Mouse (Mus musculus) brain, embryonic 18.5 days (tissue): ENCODE results near the gene Asgr2.
"Not testable (repeated sequence)": the region's sequence is repeated elsewhere in the genome, so short reads cannot be mapped to it uniquely, and the experiment has no call there.

Experiments
- DNase-seq: peaks from one replicate; pipeline ENCODE4 v3.0.0-alpha.2; 2012; ENCODE audit warnings: low read depth, low spot score

The Asgr2 gene

GRCm38 (mm10) chr11:70084563-70084962 lies 7.9 kb upstream of the Asgr2 start:
- no peak for DNase-seq

- DNase-seq = no peak
These were observed 5.0 kb downstream of the Asgr2 start for GRCm38 (mm10) chr11:70097396-70097795.

DNA sequence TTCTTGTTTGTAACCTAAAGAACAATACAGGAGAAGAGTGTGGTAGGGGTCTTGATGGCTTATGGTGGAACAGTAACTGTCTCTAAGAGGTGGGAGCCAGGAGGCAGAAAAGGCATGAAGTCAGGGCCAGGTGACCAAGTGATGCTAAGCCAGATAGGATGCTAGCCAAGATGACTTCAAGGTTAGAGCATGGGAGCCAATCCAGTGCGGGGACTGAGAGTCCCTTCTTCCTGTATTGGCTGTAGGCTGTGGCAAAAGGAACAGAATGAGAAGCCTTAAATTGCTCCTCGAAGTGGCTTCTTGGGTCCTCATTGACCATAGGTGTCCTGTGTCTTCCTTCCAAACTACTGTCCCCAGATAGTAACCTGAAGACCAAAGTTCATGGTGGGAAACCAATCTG lies 6.7 kb downstream of the Asgr2 start:
- DNase-seq = no peak

DNA sequence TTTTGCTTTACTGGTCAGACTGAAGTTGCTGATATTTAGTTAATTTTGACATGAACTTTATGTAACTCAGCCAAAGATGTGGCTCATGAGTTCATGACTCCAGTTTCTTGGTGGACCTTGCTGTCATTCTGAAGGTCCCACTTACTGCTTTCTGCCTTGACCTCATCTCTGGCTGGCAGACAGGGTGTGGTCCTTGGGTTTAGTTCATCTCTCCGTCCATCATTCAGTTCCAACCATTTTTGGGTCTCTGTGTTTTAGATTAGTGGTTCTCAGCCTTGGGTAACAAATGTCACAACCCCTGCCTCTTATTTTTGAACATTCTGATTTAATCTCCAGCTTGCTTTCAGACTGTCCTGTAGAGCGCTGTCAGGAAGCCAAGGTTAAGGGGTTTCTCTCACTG lies 7.4 kb downstream of the Asgr2 start:
- DNase-seq = no peak

GRCm38 (mm10) chr11:70103701-70104315 lies 11.4 kb downstream of the Asgr2 start:
- DNase-seq = no peak

- DNase-seq = no peak
These were observed 14.6 kb downstream of the Asgr2 start for GRCm38 (mm10) chr11:70107085-70107484.

- no peak for DNase-seq
These were observed 17.7 kb downstream of the Asgr2 start for GRCm38 (mm10) chr11:70110146-70110545.

GRCm38 (mm10) chr11:70114562-70114961 lies 22.1 kb downstream of the Asgr2 start:
- DNase-seq = no peak

- no peak for DNase-seq
These were observed 23.5 kb downstream of the Asgr2 start for GRCm38 (mm10) chr11:70115901-70116300.

GRCm38 (mm10) chr11:70129926-70130379 lies 37.5 kb downstream of the Asgr2 start, which contains the start of gene Mgl2:
Mgl2 (plus strand) TSS chr11:70130329.
- no peak for DNase-seq

DNA sequence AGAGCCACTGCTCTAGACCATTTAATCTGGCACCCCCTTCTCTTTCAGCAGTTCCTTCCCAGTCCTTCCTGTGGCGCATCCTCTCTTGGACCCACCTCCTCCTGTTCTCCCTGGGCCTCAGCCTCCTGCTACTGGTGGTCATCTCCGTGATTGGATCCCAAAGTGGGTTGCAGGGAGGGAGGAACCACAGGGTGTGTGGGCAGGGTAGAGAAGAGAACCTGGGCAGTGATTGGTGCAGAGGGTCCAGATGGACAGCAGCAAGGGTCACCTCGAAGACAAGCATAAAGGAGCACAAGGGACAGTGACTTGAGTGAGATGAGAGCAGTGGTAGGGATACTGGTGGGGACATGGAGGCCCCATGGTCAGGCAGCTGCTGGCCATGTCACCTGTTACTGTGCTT lies 42.6 kb downstream of the Asgr2 start:
- DNase-seq = not testable (repeated sequence)

- not testable (repeated sequence) for DNase-seq
These were observed 43.5 kb downstream of the Asgr2 start for GRCm38 (mm10) chr11:70135925-70136324.

- no peak for DNase-seq
These were observed 46.7 kb downstream of the Asgr2 start for GRCm38 (mm10) chr11:70139171-70139570.

- DNase-seq = no peak
These were observed 58.6 kb downstream of the Asgr2 start for GRCm38 (mm10) chr11:70151072-70151471.
